Mouse (Mus musculus) spleen, postnatal 14 days (tissue): ENCODE data around the gene Cap1.

Source experiments
- DNase-seq, 2 experiments: peaks; one replicate each; pipeline ENCODE4 v3.0.0; 2021 to 2022; ENCODE audit warnings: low spot score in 2 of 2

Cap1 gene

GRCm38 (mm10) chr4:122886579-122887254, 861 bp upstream of the Cap1 start:
- no peak for DNase-seq

- no peak for DNase-seq
Observed at GRCm38 (mm10) chr4:122884481-122885340, 1.1 kb downstream of the Cap1 start.

- DNase-seq, result no peak
Observed at GRCm38 (mm10) chr4:122884051-122884450, 1.8 kb downstream of the Cap1 start.

GRCm38 (mm10) chr4:122883294-122883693, 2.6 kb downstream of the Cap1 start:
- no peak for DNase-seq

GRCm38 (mm10) chr4:122882544-122882943, 3.3 kb downstream of the Cap1 start:
- no peak for DNase-seq

GRCm38 (mm10) chr4:122878333-122879070, 7.4 kb downstream of the Cap1 start:
- DNase-seq, result no peak

- no peak for DNase-seq
Observed at GRCm38 (mm10) chr4:122873512-122873911, 12.3 kb downstream of the Cap1 start.

GRCm38 (mm10) chr4:122873003-122873402, 12.9 kb downstream of the Cap1 start:
- no peak for DNase-seq

GRCm38 (mm10) chr4:122871989-122872388, 13.9 kb downstream of the Cap1 start:
- no peak for DNase-seq

- DNase-seq, result no peak
Observed at GRCm38 (mm10) chr4:122871269-122871668, 14.6 kb downstream of the Cap1 start.

- DNase-seq, result no peak
Observed at GRCm38 (mm10) chr4:122870741-122871140, 15.1 kb downstream of the Cap1 start.

- no peak for DNase-seq
Observed at GRCm38 (mm10) chr4:122870027-122870426, 15.8 kb downstream of the Cap1 start.

- no peak for DNase-seq
Observed at GRCm38 (mm10) chr4:122868041-122868440, 17.8 kb downstream of the Cap1 start.

GRCm38 (mm10) chr4:122861836-122862235, 24.0 kb downstream of the Cap1 start:
- DNase-seq, result no peak

- no peak for DNase-seq
Observed at GRCm38 (mm10) chr4:122859096-122859674, 26.7 kb downstream of the Cap1 start.

GRCm38 (mm10) chr4:122857909-122858308, 27.9 kb downstream of the Cap1 start:
- no peak for DNase-seq

GRCm38 (mm10) chr4:122854770-122855169, 31.1 kb downstream of the Cap1 start:
- DNase-seq, result no peak

- peak in 1 of 2 experiments; percentile 31 for DNase-seq
Observed at GRCm38 (mm10) chr4:122853691-122854090, 32.2 kb downstream of the Cap1 start.

- no peak for DNase-seq
Observed at GRCm38 (mm10) chr4:122851535-122851934, 34.3 kb downstream of the Cap1 start.

- peak; percentile 14 to 18 for DNase-seq
Observed at GRCm38 (mm10) chr4:122848150-122848621, 37.7 kb downstream of the Cap1 start.

- no peak for DNase-seq
Observed at GRCm38 (mm10) chr4:122838416-122838815, 47.4 kb downstream of the Cap1 start.

GRCm38 (mm10) chr4:122837994-122838393, 47.9 kb downstream of the Cap1 start:
- no peak for DNase-seq
